Mouse (Mus musculus) neural tube, embryonic 11.5 days (tissue): ENCODE measurements around the gene Fibcd1. TPM values are rescaled to one million over a fixed set of nuclear protein-coding genes. Genes with fewer than 3 reads are reported as not detected.

ENCODE experiments used
- ATAC-seq: fragments of 200-750 bp; cut with Nextera tagmentation; 2 replicates; pipeline ENCODE4 v1.8.0; 2017; ENCODE audit warnings: moderate number of reproducible peaks, mild to moderate bottlenecking, moderate TSS enrichment, moderate library complexity; ENCODE audit not compliant: insufficient read depth, low FRiP score, low TSS enrichment
- DNase-seq: peaks from one replicate; pipeline ENCODE4 v3.0.0-alpha.2; 2015; ENCODE audit warnings: low spot score
- H3K27ac ChIP-seq: fragments of 300-500 bp; sonication (generic); 2 replicates; pipeline ENCODE4 v1.5.1; 2014; ENCODE audit warnings: low read depth, mild to moderate bottlenecking, low read length
- H3K27me3 ChIP-seq: fragments of 300-500 bp; sonication (generic); 2 replicates; pipeline ENCODE4 v1.6.1; 2014; ENCODE audit warnings: mild to moderate bottlenecking, low read length, mixed read lengths; ENCODE audit not compliant: control insufficient read depth, insufficient read depth
- H3K36me3 ChIP-seq: fragments of 300-500 bp; sonication (generic); 2 replicates; pipeline ENCODE4 v1.6.1; 2014; ENCODE audit warnings: mild to moderate bottlenecking, low read length, moderate library complexity, mixed read lengths; ENCODE audit not compliant: control insufficient read depth, insufficient read depth
- H3K4me1 ChIP-seq: fragments of 300-500 bp; sonication (generic); 2 replicates; pipeline ENCODE4 v1.6.1; 2014; ENCODE audit warnings: low read length, mixed read lengths; ENCODE audit not compliant: control insufficient read depth, insufficient read depth
- H3K4me2 ChIP-seq: fragments of 300-500 bp; sonication (generic); 2 replicates; pipeline ENCODE4 v1.6.1; 2014; ENCODE audit warnings: low read depth, mild to moderate bottlenecking, moderate library complexity
- H3K4me3 ChIP-seq: fragments of 300-500 bp; sonication (generic); 2 replicates; pipeline ENCODE4 v1.5.1; 2014; ENCODE audit warnings: low read depth, low read length
- H3K9ac ChIP-seq: fragments of 300-500 bp; sonication (generic); 2 replicates; pipeline ENCODE4 v1.6.1; 2014; ENCODE audit warnings: mild to moderate bottlenecking, low read length
- H3K9me3 ChIP-seq: fragments of 300-500 bp; sonication (generic); 2 replicates; pipeline ENCODE4 v1.6.1; 2016; ENCODE audit warnings: low read length; ENCODE audit not compliant: control insufficient read depth
- WGBS: fragments of 180-500 bp; shearing (Covaris S2); extraction: QIAGEN DNeasy Blood & Tissue Kit; methylation state at CpG from one replicate; pipeline ENCODE4 v1.1.7; 2014; 5-methylcytosine and 5-hydroxymethylcytosine counted together
- polyA plus RNA-seq: library from polyadenylated mRNA; unstranded; fragments of >200 nt; fragmentation: Nextera tagmentation; extraction: Ambion mirVana; gene quantifications from 2 replicates; pipeline ENCODE4 v1.2.1, GENCODE M21; 2014

The Fibcd1 gene
- polyA plus RNA-seq, 1 experiment from 2014 or later: 1.2 TPM

GRCm38 (mm10) chr2:31811086-31811958 lies 34.5 kb downstream of the Fibcd1 start:
- Histone ChIP-seq H3K9ac (no peak overlapping the region), H3K4me1 (peaks cover 25% of the 10 kb centered on the region), H3K9me3 (no peaks in the 10 kb centered on the region), H3K4me2 (no peak overlapping the region), H3K4me3 (no peak overlapping the region), H3K27ac (no peak overlapping the region), H3K27me3 (0 out of 2 replicates have a peak, but pooled peaks cover 2% of the 10 kb centered on the region), H3K36me3 (no peaks in the 10 kb centered on the region)
- DNase-seq: no peak
- ATAC-seq: no peak
- WGBS: 88% methylated on average over 14 of the region's 14 CpGs

- Histone ChIP-seq H3K9ac (no peak within 1 kb of the TSS), H3K9me3 (no peaks in the 10 kb centered on the region), H3K4me1 (peaks cover 30% of the 10 kb centered on the region), H3K27ac (no peak within 1 kb of the TSS), H3K4me2 (no peak within 1 kb of the TSS), H3K36me3 (no peaks in the 10 kb centered on the region), H3K4me3 (no peak within 1 kb of the TSS), H3K27me3 (0 out of 2 replicates have a peak, but pooled peaks cover 2% of the 10 kb centered on the region)
- DNase-seq (no peak), ATAC-seq (no peak)
- WGBS: 52% methylated on average over 12 of the region's 12 CpGs
Measured at GRCm38 (mm10) chr2:31810444-31810843, 35.4 kb downstream of the Fibcd1 start, which contains the start of gene Qrfp. Gene Qrfp (minus strand): TSS chr2:31810580.

GRCm38 (mm10) chr2:31809358-31809740 lies 36.5 kb downstream of the Fibcd1 start:
- ATAC-seq: no peak
- H3K4me3 ChIP-seq: no peak overlapping the region
- no peak overlapping the region for H3K9ac ChIP-seq
- no peak overlapping the region for H3K27ac ChIP-seq
- H3K27me3 ChIP-seq: 0 out of 2 replicates have a peak, but pooled peaks cover 2% of the 10 kb centered on the region
- no peaks in the 10 kb centered on the region for H3K9me3 ChIP-seq
- H3K36me3 ChIP-seq: no peaks in the 10 kb centered on the region
- DNase-seq: no peak
- WGBS: 47% methylated on average over 2 of the region's 2 CpGs
- peaks cover 30% of the 10 kb centered on the region for H3K4me1 ChIP-seq
- no peak overlapping the region for H3K4me2 ChIP-seq

GRCm38 (mm10) chr2:31808410-31809357 lies 37.1 kb downstream of the Fibcd1 start:
- Histone ChIP-seq H3K4me2 (no peak overlapping the region), H3K9ac (no peak overlapping the region; the same call in 1 of the 2 replicates), H3K4me3 (no peak overlapping the region), H3K4me1 (peaks cover 30% of the 10 kb centered on the region), H3K27ac (no peak overlapping the region), H3K36me3 (peaks cover 3% of the 10 kb centered on the region), H3K9me3 (no peaks in the 10 kb centered on the region), H3K27me3 (no peaks in the 10 kb centered on the region)
- no peak for DNase-seq
- ATAC-seq: no peak
- WGBS: 50% methylated on average over 28 of the region's 28 CpGs

- ATAC-seq (0 out of 2 replicates have a peak, but pooled peaks have one; percentile 16), DNase-seq (no peak)
- H3K4me2 ChIP-seq: no peak overlapping the region
Measured at GRCm38 (mm10) chr2:31806639-31807382, 39.0 kb downstream of the Fibcd1 start.

GRCm38 (mm10) chr2:31803480-31803879 lies 42.3 kb downstream of the Fibcd1 start:
- WGBS: 92% methylated on average over 14 of the region's 14 CpGs
- DNase-seq: no peak
- Histone ChIP-seq H3K4me3 (no peak overlapping the region), H3K27me3 (no peaks in the 10 kb centered on the region), H3K9ac (no peak overlapping the region), H3K4me2 (no peak overlapping the region), H3K27ac (no peak overlapping the region), H3K9me3 (no peaks in the 10 kb centered on the region), H3K4me1 (peaks cover 23% of the 10 kb centered on the region), H3K36me3 (peaks cover 32% of the 10 kb centered on the region)
- no peak for ATAC-seq

More at GRCm38 (mm10) chr2:31806639-31807382, 39.0 kb downstream of the Fibcd1 start:
- H3K9me3 ChIP-seq: no peaks in the 10 kb centered on the region
- H3K27ac ChIP-seq: peak overlapping the region; percentile 67
- H3K4me1 ChIP-seq: peaks cover 30% of the 10 kb centered on the region
- H3K36me3 ChIP-seq: peaks cover 13% of the 10 kb centered on the region
- no peak overlapping the region; the same call in 1 of the 2 replicates for H3K9ac ChIP-seq
- 33% methylated on average over 9 of the region's 9 CpGs for WGBS
- no peaks in the 10 kb centered on the region for H3K27me3 ChIP-seq
- no peak overlapping the region for H3K4me3 ChIP-seq

GRCm38 (mm10) chr2:31802811-31803210 lies 43.0 kb downstream of the Fibcd1 start:
- no peak overlapping the region for H3K4me2 ChIP-seq
- no peak overlapping the region for H3K9ac ChIP-seq
- H3K4me3 ChIP-seq: no peak overlapping the region
- ATAC-seq: no peak
- no peak for DNase-seq
- H3K27me3 ChIP-seq: no peaks in the 10 kb centered on the region
- H3K27ac ChIP-seq: no peak overlapping the region
- H3K36me3 ChIP-seq: peaks cover 37% of the 10 kb centered on the region
- 95% methylated on average over 8 of the region's 8 CpGs for WGBS
- H3K4me1 ChIP-seq: peaks cover 20% of the 10 kb centered on the region
- no peaks in the 10 kb centered on the region for H3K9me3 ChIP-seq

GRCm38 (mm10) chr2:31801416-31801815 lies 44.4 kb downstream of the Fibcd1 start:
- DNase-seq (no peak), ATAC-seq (no peak)
- H3K36me3 ChIP-seq: peaks cover 46% of the 10 kb centered on the region
- H3K27me3 ChIP-seq: no peaks in the 10 kb centered on the region
- no peak overlapping the region for H3K4me2 ChIP-seq
- no peak overlapping the region for H3K27ac ChIP-seq
- H3K4me1 ChIP-seq: peaks cover 6% of the 10 kb centered on the region
- no peak overlapping the region for H3K4me3 ChIP-seq
- H3K9me3 ChIP-seq: no peaks in the 10 kb centered on the region
- H3K9ac ChIP-seq: no peak overlapping the region
- WGBS: 89% methylated on average over 9 of the region's 9 CpGs
